In genomic region chr1:80758798-80759184, GRCm38 (mm10) we compare ENCODE assay signal across 8 mouse cellular contexts. TPM values are rescaled to one million over a fixed set of nuclear protein-coding genes. Genes with fewer than 3 reads are reported as not detected.
DNase-seq lines count a peak whose midpoint lies in the region; ATAC-seq and TF ChIP-seq lines count a peak whose summit lies in the region.

No protein-coding gene starts in this region.

- no peak for TF ChIP-seq POLR2A in CH12.LX (IDR thresholded peaks at IDR 0.05; ENCODE audit: low read depth, low read length)

- H3K9me3 ChIP-seq in heart, embryonic 10.5 days = no peaks in the 10 kb centered on the region
- no peaks in the 10 kb centered on the region for H3K9me3 ChIP-seq in CH12.LX (replicated peaks; ENCODE audit: low read length)
- no peaks in the 10 kb centered on the region for H3K9me3 ChIP-seq in forebrain, embryonic 13.5 days (replicated peaks)
- H3K9me3 ChIP-seq in liver, embryonic 14.5 days (ENCODE audit: control insufficient read depth, low read length) = no peaks in the 10 kb centered on the region

- peak overlapping the region; percentile 83; the same call in 1 of the 2 replicates for H3K27ac ChIP-seq in heart, embryonic 10.5 days
- H3K27ac ChIP-seq in CH12.LX (ENCODE audit: insufficient read depth, low read depth) = peak overlapping the region; percentile 67; the same call in 1 of the 2 replicates
- H3K27ac ChIP-seq in forebrain, embryonic 13.5 days = no peak overlapping the region
- no peak overlapping the region for H3K27ac ChIP-seq in liver, embryonic 14.5 days

- no peak for TF ChIP-seq EP300 in CH12.LX (IDR thresholded peaks at IDR 0.05; ENCODE audit: low read length)
- no peak for TF ChIP-seq EP300 in liver, embryonic 14.5 days (IDR thresholded peaks at IDR 0.05; ENCODE audit: low read depth)

- H3K4me3 ChIP-seq in heart, embryonic 10.5 days = peak overlapping the region; percentile 80
- H3K4me3 ChIP-seq in CH12.LX (replicated peaks in 1 of 3; ENCODE audit: low read depth in 2 of 3, low read length in 2 of 3, poor library complexity in 1 of 3) = peak overlapping the region; percentile 72 to 91 (median 84)
- H3K4me3 ChIP-seq in forebrain, embryonic 13.5 days = peak overlapping the region; percentile 62
- peak overlapping the region; percentile 51 to 58 for H3K4me3 ChIP-seq in liver, embryonic 14.5 days (ENCODE audit: insufficient read depth in 1 of 2, low read depth in 2 of 2, low read length in 2 of 2)

- dilution Hi-C loops in CH12.LX (cut with MboI; ENCODE audit: extremely low pct_ligation_motif_present, extremely low pct_unique_long_range_greater_than_20kb, low sequenced_read_pairs) = no loop called here

- in situ Hi-C loops in CH12.LX (cut with MboI; ENCODE audit: low pct_ligation_motif_present, low pct_unique_long_range_greater_than_20kb, low sequenced_read_pairs) = no loop called here

- H3K4me1 ChIP-seq in heart, embryonic 10.5 days = peaks cover 17% of the 10 kb centered on the region; the same call in 1 of the 2 replicates
- H3K4me1 ChIP-seq in CH12.LX (ENCODE audit: control insufficient read depth in 1 of 2, insufficient read depth in 2 of 2) = peaks cover 9 to 69% of the 10 kb centered on the region in 2 experiments
- H3K4me1 ChIP-seq in forebrain, embryonic 13.5 days = peaks cover 14% of the 10 kb centered on the region
- H3K4me1 ChIP-seq in liver, embryonic 14.5 days (replicated peaks; ENCODE audit: control insufficient read depth in 2 of 2, insufficient read depth in 2 of 2, low read length in 1 of 2) = no peaks in the 10 kb centered on the region; a peak in 2 of 4 replicates

- no peak for DNase-seq in heart, embryonic 10.5 days (ENCODE audit: low spot score)
- DNase-seq in heart, postnatal 25 days (ENCODE audit: low spot score) = no peak
- no peak for DNase-seq in CH12.LX (ENCODE audit: extremely low read depth)
- no peak for DNase-seq in liver, embryonic 14.5 days (ENCODE audit: low read depth in 3 of 3, low spot score in 3 of 3)
- no peak for DNase-seq in urinary bladder, adult 2 months (ENCODE audit: low spot score)
- no peak for DNase-seq in embryo, embryonic 9.5 days (ENCODE audit: extremely low spot score)
- no peak for DNase-seq in spleen, adult 12 weeks (ENCODE audit: low spot score)

- peaks cover 33% of the 10 kb centered on the region for H3K79me2 ChIP-seq in CH12.LX (replicated peaks; ENCODE audit: control insufficient read depth, extremely low read depth, insufficient read depth, poor library complexity, severe bottlenecking)

- intact Hi-C loops in heart, postnatal 25 days (cut with DNase I) = no loop called here

- H3K4me2 ChIP-seq in CH12.LX (ENCODE audit: insufficient read depth, low read depth, poor library complexity, severe bottlenecking) = peak overlapping the region; percentile 64
- peak overlapping the region; percentile 98 for H3K4me2 ChIP-seq in forebrain, embryonic 13.5 days
- peak overlapping the region; percentile 55 for H3K4me2 ChIP-seq in liver, embryonic 14.5 days (ENCODE audit: low read depth)

- H3K36me3 ChIP-seq in heart, embryonic 10.5 days = no peaks in the 10 kb centered on the region
- peaks cover 0 to 11% of the 10 kb centered on the region in 2 experiments for H3K36me3 ChIP-seq in CH12.LX (replicated peaks in 1 of 2; ENCODE audit: control insufficient read depth in 1 of 2, insufficient read depth in 1 of 2, low read length in 1 of 2)
- no peaks in the 10 kb centered on the region for H3K36me3 ChIP-seq in forebrain, embryonic 13.5 days (ENCODE audit: poor library complexity, severe bottlenecking)
- no peaks in the 10 kb centered on the region for H3K36me3 ChIP-seq in liver, embryonic 14.5 days (replicated peaks; ENCODE audit: control insufficient read depth, insufficient read depth, low read depth)

- WGBS in heart, embryonic 10.5 days = 6% methylated on average over 6 of the region's 6 CpGs
- 14% methylated on average over 6 of the region's 6 CpGs for WGBS in forebrain, embryonic 13.5 days
- 15% methylated on average over 6 of the region's 6 CpGs for WGBS in liver, embryonic 14.5 days (ENCODE audit: insufficient replicate concordance)

- no peak; the same call in none of the 2 replicates for TF ChIP-seq RAD21 in CH12.LX (IDR thresholded peaks at IDR 0.05; ENCODE audit: low read depth, low read length)

- peaks cover 19% of the 10 kb centered on the region for H3K27me3 ChIP-seq in heart, embryonic 10.5 days (ENCODE audit: insufficient read depth, poor library complexity, severe bottlenecking)
- H3K27me3 ChIP-seq in CH12.LX (replicated peaks) = no peaks in the 10 kb centered on the region
- peaks cover 27% of the 10 kb centered on the region for H3K27me3 ChIP-seq in forebrain, embryonic 13.5 days
- peaks cover 11% of the 10 kb centered on the region; the same call in 1 of the 2 replicates for H3K27me3 ChIP-seq in liver, embryonic 14.5 days (ENCODE audit: control insufficient read depth, insufficient read depth, low read length)

- peak overlapping the region; percentile 79 for H3K9ac ChIP-seq in CH12.LX (ENCODE audit: insufficient read depth, low read depth)
- H3K9ac ChIP-seq in forebrain, embryonic 13.5 days = peak overlapping the region; percentile 67
- H3K9ac ChIP-seq in liver, embryonic 14.5 days (replicated peaks) = no peak overlapping the region

- ATAC-seq in forebrain, embryonic 13.5 days = peak; percentile 1; the same call in 1 of the 2 replicates
- no peak for ATAC-seq in liver, embryonic 14.5 days (ENCODE audit: insufficient read depth)

- no peak; a peak in 2 of 4 replicates for TF ChIP-seq CTCF in CH12.LX (conservative IDR thresholded peaks at IDR 0.05 in 1 of 2, IDR thresholded peaks at IDR 0.05 in 1 of 2; ENCODE audit: low read depth in 2 of 2, low read length in 2 of 2)
- no peak for TF ChIP-seq CTCF in liver, embryonic 14.5 days (IDR thresholded peaks at IDR 0.05; ENCODE audit: low read depth)

TF ChIP-seq in CH12.LX, 34 proteins besides CTCF, POLR2A, EP300 and RAD21:
- TF ChIP-seq SIN3A (IDR thresholded peaks at IDR 0.05; ENCODE audit: low read length) (no peak), MXI1 (IDR thresholded peaks at IDR 0.05; ENCODE audit: low read depth, low read length) (0 out of 2 replicates have a peak, but pooled peaks have one; percentile 3), ZMIZ1 (IDR thresholded peaks at IDR 0.05; ENCODE audit: low read depth, low read length) (no peak), UBTF (IDR thresholded peaks at IDR 0.05; ENCODE audit: low read depth, low read length) (no peak), BHLHE40 (IDR thresholded peaks at IDR 0.05; ENCODE audit: low read depth, low read length) (0 out of 2 replicates have a peak, but pooled peaks have one; percentile 1), GABPA (IDR thresholded peaks at IDR 0.05; ENCODE audit: insufficient replicate concordance, low read depth, low read length) (no peak), NRF1 (IDR thresholded peaks at IDR 0.05; ENCODE audit: low read depth, low read length) (no peak), CHD2 (IDR thresholded peaks at IDR 0.05; ENCODE audit: low read length) (no peak), USF1 (IDR thresholded peaks at IDR 0.05; ENCODE audit: low read depth, low read length) (no peak)

RNA-seq across cellular contexts. Expression of gene Dock10, which starts 0.5 kb away (rescaled TPM):
- 1.9 and 2.2 TPM in 2 replicates for polyA plus RNA-seq in heart, embryonic 10.5 days (2016; fragmentation: Nextera tagmentation; extraction: Ambion mirVana)
- 1 to 10 TPM; 3.6 to 5.6 TPM for total RNA-seq in heart, postnatal 25 days (2021)
- total RNA-seq in CH12.LX (2012; rRNA removed) = 41.4 and 44.7 TPM in 2 replicates
- total RNA-seq in CH12.LX (2014; rRNA removed) = 62.2 and 74.4 TPM in 2 replicates
- 66.2 and 77.2 TPM in 2 replicates for polyA plus RNA-seq in CH12.LX (2012; ENCODE audit: insufficient read length, low read depth)
- 1.3 and 2.2 TPM in 2 replicates for polyA plus RNA-seq in forebrain, embryonic 13.5 days (2015; fragmentation: Nextera tagmentation; extraction: Ambion mirVana)
- 2.2 and 3.5 TPM in 2 replicates for polyA plus RNA-seq in liver, embryonic 14.5 days (2012; rRNA removed)
- 2.6 and 3.6 TPM in 2 replicates for polyA plus RNA-seq in liver, embryonic 14.5 days (2014; fragmentation: Nextera tagmentation; extraction: Ambion mirVana)
- 15.2 and 16.0 TPM in 2 replicates for polyA plus RNA-seq in urinary bladder, adult 2 months (2012; rRNA removed)

Comparison
In these comparisons a context has a peak if more than half of its experiments do, and no peak if none do; other contexts are left out.
1. H3K27ac ChIP-seq: peak in heart, embryonic 10.5 days (single experiment) and CH12.LX (single experiment); none in forebrain, embryonic 13.5 days (single experiment) and liver, embryonic 14.5 days (single experiment).
2. Peak in every context shown above with its lines, with median percentiles within 50 percentile points of each other: H3K4me3 ChIP-seq and H3K4me2 ChIP-seq.